Mouse (Mus musculus) bone marrow, adult 2 months (tissue): Measurements from ENCODE around the gene Naa35.

Experiments
- CTCF ChIP-seq: fragments of 200-500 bp; IDR thresholded peaks from 2 replicates; pipeline ENCODE4 v1.5.1; 2011; ENCODE audit warnings: low read length, control low read depth; ENCODE audit not compliant: control insufficient read depth, insufficient read depth
- POLR2A ChIP-seq: fragments of 200-500 bp; IDR thresholded peaks from 2 replicates; pipeline ENCODE4 v1.6.1; 2011; ENCODE audit warnings: low read depth, mild to moderate bottlenecking, control low read depth, low read length, borderline replicate concordance; ENCODE audit not compliant: control insufficient read depth

DNA sequence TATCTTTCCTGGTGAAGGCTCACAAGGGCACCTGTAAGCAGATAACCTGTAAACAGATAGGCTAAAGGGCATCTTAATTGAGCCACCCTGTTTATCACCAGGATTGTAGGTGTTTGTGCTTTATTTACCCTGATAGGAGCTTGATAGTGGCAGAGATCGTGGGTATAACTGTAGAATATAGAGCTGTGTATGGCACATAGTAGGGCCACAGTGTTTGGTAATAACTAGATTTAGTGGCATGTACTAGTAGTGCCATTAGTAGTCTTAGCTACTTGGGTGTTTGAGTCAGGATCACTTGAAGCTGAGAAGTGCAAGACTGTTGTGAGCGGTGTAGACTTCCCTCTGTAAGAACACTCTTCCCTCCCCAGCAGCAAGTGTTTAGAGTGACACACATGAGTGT is 2.1 kb downstream of the Naa35 start:
- TF ChIP-seq CTCF = no peak
- TF ChIP-seq POLR2A = no peak
